14 mouse cellular contexts compared by ENCODE assay signal in the genomic region with DNA sequence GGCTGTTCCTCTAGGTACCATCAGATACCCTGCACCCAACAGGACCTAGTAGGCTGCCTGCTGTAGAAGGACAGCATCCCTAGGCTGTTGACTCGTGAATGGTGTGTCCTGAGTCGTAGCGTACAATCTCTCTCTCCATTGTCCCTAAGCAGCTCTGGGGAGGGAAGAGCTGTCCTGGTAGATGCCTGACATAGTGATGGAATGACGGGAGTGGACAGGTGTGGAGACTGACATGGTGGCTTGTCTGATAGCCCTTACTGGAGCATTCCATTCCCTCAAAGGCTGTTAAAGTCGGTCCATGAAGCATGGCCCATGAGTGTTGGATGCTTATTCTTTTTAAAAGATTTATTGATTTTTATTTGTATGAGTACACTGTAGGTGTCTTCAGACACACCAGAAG. TPM values are rescaled to one million over a fixed set of nuclear protein-coding genes. Genes with fewer than 3 reads are reported as not detected.
"Had no signal": no experiment of that assay in that cellular context is flagged by ENCODE, and none has a peak within 500 bp of the region (broad histone marks: within the 10 kb centered on the region; RNA-seq: fewer than 3 reads in every experiment).

No protein-coding gene starts in this region.

- H3K4me2 ChIP-seq: limb, embryonic 12.5 days; liver, embryonic 13.5 days; lung, embryonic 15.5 days; midbrain, embryonic 12.5 days had no signal

- H3K9ac ChIP-seq: limb, embryonic 12.5 days; liver, embryonic 13.5 days; liver, postnatal 0 days; lung, embryonic 15.5 days; midbrain, embryonic 12.5 days had no signal

- ATAC-seq: liver, postnatal 0 days; midbrain, embryonic 16.5 days had no signal

- H3K27ac ChIP-seq: kidney, postnatal 0 days; limb, embryonic 12.5 days; liver, embryonic 13.5 days; lung, embryonic 15.5 days; midbrain, embryonic 12.5 days had no signal

- H3K27me3 ChIP-seq: limb, embryonic 12.5 days; liver, embryonic 13.5 days; lung, embryonic 15.5 days; midbrain, embryonic 12.5 days had no signal

- H3K4me3 ChIP-seq: limb, embryonic 12.5 days; liver, embryonic 13.5 days; lung, embryonic 15.5 days; midbrain, embryonic 12.5 days had no signal

- DNase-seq: kidney, postnatal 36 days; liver; liver, embryonic 13.5 days; liver, postnatal 0 days; lung, postnatal 14 days; right cerebral cortex, adult 18-20 months; right cerebral cortex, postnatal 25 days; thymus, postnatal 36 days had no signal

- H3K9me3 ChIP-seq: limb, embryonic 12.5 days; liver, embryonic 13.5 days; lung, embryonic 15.5 days; midbrain, embryonic 12.5 days had no signal

- H3K4me1 ChIP-seq: limb, embryonic 12.5 days; liver, embryonic 13.5 days; lung, embryonic 15.5 days; midbrain, embryonic 12.5 days had no signal

RNA-seq across cellular contexts. Expression of a gene that starts 42.5 kb away (rescaled TPM):
- total RNA-seq: megakaryocyte-erythroid progenitor cell, adult 5-6 weeks had no signal
